Mouse (Mus musculus) urinary bladder, postnatal 36 days (tissue): ENCODE results near the gene Aplp1.
"Not testable (repeated sequence)": the region's sequence is repeated elsewhere in the genome, so short reads cannot be mapped to it uniquely, and the experiment has no call there.

Source experiments
- DNase-seq, 2 experiments: peaks; one replicate each; pipeline ENCODE4 v3.0.0; 2022; ENCODE audit warnings: low spot score in 2 of 2, mixed read lengths in 1 of 2

The Aplp1 gene

DNA sequence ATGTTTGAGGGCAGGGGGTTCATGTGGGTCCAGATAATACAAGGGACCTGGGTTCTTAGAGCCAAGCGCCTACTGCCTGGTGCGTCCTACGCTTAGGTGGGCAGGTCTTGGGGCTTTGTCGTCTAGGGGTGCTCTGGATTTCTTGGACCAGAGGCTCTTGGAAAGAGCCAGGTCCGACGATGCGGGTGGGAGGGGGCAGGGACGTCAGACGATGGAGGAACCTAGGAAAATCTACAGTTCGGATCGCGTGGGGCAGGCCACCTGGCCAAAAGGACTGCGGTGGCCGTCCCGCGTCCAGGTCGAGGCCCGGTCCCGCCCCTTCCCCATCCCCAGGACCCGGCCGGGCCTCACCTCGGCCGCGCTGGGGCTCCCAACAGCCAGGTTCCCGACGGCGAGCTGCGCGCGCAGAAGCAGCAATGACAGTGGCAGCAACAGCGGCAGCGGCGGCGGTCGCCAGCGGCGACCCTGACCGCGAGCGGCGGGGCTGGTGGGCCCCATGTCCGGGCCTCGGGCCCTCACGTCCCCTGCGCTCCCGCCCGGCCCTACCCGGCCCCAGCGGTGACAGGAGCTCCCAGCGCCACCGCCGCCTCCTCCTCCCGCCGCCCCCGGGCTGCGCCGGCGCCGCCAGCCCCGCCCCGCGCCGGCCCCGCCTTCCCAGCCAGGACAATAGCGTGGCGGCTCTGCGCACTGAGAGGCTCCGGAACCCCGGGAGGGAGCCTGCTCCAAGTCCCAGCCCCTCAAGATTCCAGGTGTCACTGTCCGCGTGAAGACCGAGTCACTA is at the start of gene Aplp1:
Gene Aplp1 (minus strand): TSS at position 565 of the 781 bp plus-strand sequence.
- DNase-seq, result peak; percentile 20 to 26

DNA sequence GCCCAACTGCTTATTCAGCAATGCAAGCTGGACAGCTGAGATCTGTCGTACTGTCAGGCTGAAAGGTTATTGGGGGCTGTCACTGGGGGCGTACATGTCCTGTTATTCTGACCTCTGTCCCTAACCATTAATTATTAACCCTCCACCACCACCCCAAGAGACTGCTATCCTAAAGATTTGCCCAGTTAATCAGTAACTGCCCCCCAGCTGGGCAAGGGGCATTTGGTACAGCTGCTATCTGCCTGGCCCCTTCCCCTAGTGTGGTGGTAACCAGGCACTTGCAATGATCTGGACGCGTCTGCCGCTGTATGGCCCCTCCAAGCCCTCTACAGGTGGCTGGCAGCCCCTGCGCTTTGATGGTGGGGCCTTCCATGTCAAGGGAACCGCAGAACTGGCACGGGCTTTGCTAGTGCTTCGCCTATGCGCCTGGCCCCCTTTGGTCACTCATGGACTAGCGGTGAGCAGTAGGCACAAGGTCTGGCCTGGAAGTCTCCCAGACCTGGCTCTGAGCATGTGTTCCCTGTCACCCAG is 48.1 kb upstream of the Aplp1 start, which contains the start of gene Prodh2:
Gene Prodh2 (plus strand): TSS at position 222 of the 531 bp plus-strand sequence.
- no peak for DNase-seq

DNA sequence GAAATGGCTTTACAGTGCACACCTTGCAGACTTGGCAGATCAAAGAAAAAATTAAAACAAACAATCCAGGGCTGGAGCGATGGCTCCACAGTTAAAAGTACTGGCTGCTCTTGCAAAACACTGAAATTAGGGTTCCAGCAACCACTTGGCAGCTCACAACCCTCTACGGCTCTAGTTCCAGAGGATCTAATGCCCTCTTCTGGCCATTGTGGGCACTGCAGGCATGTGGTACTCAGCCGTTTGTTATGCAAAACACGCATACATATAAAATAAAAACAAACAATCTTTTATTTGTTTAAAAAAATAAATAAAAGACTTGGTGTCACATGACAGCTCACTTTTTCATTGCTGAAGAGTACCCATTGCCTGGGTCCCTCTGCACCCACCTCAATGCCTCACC is 47.4 kb upstream of the Aplp1 start:
- DNase-seq, result peak; percentile 48 to 76

DNA sequence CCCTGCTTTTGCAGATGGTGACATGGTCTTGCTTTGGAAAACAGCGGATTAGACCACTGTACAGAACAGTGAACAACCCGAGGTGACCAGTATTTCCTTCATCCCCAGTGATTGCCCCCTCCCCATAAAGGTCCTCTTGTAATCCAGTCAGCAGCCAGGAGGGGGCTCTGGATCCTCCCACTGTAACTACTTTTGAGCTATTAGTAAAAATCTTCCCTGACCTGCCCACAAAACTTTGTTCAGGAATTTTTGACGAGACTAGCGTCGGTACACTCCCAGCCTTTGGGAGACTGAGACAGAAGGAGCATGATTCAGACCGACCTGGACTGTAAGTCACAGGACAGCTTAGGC is 45.6 kb upstream of the Aplp1 start:
- DNase-seq, result no peak

DNA sequence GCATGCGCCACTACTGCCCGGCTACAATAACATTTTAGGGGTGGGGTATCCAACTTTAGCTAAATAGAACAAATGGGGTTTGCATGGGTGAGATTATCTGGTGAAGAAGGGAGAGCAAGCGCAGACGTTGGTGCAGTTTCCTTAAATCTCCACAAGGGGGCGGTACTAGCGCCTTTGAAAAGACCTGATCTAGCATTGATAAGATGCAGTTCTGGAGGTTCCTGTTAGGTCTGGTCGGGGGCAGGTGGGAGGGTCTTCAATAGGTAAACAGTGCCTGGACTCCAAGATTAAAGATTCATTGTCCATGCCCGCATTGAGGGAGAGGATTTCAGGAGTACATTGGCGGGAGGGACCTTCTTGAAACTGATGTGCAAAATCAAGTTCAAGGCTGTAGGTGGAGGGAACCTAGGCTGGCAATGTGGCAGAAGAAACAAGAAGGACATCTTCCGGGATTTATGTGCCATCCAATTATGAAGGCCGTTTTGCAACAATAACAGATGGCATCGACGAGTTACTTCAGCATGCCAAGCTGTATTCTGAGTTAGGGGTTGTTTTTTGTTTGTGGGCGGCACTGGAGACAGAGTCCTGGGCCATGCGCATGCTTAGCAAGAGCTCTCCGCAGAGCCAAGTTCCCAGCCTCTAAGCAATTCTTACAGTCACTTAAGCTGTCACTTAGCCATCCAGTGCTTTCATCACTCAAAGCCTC is 45.1 kb upstream of the Aplp1 start:
- DNase-seq, result peak in 1 of 2 experiments; percentile 12

DNA sequence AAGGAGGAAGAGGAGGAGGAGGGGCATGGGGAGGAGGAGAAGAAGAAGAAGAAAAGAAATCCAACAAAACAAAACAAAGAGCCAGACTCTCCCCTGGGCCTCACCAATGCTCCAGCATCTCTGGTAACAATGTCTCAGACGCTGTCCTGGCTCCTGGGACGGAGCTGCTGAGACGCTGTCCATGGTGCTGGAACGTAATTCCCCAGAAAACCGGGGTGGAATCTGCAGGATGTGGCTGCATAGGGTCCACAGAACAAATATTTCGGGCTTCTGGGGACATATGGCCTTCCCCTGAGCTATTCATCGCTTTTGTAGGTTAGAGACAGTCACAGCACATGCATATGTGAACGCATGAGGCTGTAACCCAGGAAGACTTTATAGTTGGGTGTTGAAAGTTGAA is 38.9 kb upstream of the Aplp1 start:
- DNase-seq, result no peak

DNA sequence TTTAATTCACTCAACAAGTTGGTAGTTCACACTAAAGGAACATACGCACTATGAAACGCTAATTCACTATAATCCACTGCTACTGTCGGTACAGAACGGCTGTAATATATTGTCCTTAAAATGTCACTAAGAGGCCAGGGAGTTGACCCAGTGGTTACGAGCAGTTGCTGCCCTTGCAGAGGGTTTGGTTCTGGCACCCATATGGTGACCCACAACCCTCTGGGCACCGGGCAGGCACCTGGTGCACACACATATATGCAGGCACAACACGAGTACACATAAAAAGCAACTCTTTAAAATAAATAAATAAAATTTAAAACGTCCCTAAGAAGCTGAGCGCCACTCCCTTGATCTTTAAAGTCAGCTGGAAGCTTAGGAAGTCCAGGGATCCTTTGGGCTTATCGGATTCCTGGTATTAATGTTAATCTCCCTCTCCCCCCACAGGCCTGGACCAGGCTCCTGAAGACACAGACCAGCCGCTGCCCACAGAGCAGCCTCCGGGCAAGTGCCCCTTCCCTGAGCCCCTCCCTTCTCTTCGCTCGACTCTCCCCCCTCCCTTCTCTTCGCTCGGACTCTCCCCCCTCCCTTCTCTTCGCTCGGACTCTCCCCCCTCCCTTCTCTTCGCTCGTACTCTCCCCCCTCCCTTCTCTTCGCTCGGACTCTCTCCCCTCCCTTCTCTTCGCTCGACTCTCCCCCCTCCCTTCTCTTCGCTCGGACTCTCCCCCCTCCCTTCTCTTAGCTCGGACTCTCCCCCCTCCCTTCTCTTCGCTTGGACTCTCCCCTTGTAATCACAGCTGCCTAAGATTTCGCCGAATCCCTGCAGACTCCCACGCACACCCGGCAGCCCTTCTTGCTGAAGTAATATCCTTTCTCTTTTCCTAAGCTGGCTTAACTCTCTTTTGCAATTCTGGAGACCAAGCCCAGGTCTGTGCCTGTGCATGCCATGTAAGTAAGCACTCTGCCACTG is 32.4 kb upstream of the Aplp1 start:
- DNase-seq, result no peak

DNA sequence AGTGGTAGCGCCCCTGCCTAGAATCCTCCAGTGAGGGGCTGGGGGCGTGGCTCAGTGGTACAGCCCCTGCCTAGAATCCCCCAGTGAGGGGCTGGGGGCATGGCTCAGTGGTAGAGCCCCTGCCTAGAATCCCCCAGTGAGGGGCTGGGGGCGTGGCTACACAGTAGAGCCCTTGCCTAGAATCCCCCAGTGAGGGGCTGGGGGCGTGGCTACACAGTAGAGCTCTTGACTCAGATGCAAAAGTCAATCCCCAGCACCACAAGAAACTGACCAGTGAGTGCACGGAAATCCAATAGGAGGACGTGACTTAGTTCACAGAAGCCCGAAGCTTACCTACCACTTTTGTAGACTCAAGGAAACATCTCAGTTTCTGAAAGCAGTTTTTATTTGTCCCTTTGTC is 30.8 kb upstream of the Aplp1 start:
- not testable (repeated sequence) for DNase-seq

DNA sequence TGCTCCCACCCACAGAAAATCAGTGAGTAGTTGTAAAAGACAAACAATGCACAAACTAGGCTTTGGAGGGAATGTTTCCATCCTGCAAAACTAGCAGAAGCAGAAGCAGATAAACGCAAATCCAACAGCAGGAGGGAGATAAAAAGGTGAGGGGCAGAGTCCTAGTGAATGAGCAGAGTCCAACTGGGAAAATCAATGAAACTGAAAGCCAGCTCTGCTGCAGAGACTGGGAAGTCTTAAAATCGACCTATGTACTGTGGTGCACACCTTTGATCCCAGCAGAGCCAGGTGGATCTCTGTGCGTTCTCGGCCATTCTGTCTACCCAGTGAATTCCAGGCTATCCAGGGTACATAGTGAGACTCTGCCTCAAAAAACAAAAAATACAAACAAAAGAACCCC is 29.7 kb upstream of the Aplp1 start:
- DNase-seq, result no peak

DNA sequence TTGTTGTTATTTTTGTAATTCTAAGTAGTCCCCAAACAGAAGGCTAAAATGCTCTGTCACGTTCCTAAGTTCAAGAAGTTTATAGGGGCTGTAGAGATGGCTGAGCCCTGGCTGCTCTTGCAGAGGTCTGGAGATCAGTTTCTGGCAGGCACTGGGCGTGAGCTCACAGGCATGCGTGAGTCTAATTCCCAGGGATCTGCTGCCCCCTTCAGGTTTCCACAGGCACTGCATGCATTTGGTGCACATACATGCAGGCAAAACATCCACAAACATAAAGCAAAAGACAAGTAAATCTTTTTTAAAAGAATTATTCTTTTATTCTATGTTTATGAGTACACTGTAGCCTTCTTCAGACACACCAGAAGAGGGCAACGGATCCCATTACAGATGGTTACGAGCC is 27.1 kb upstream of the Aplp1 start:
- no peak for DNase-seq

DNA sequence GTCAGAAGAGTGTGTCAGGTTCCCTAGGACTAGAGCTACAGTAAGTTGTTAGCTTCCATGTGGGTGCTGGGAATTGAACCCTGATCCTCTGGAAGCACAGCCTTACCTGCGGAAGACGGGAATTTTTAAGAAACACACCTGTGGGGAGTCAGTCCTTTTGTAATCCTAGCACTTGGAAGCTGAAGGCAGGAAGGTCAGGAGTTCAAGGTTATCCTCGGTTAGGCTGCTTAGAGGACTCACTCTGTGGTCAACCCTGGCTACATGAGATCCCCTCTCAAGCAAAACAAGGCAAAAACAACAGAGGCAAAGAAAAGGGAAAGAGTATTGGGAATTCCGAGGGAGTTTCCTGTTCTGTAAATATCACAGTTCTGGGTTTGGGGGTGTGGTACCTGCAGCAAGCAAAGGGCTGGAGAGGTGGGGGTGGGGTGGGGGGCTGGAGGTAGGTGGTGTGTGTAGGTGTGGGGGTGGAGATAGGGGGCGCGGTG is 19.5 kb upstream of the Aplp1 start:
- DNase-seq, result no peak

DNA sequence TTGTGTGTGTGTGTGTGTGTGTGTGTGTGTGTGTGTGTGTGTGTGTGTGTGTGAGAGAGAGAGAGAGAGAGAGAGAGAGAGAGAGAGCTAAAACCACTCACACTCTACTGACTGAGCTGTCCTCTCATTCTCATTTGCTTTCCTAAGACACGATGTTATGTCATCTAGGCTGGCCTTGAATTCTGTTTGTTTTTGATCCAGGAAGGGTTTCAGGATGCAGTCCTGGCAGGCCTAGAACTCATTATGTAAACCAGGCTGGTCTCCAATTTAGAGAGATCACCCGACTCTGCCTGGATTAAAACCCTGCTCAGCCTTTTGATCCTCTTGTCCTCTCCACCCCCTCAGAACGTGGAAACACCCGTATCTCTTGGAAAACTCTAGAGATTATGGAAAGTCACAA is 18.7 kb upstream of the Aplp1 start:
- no peak for DNase-seq

DNA sequence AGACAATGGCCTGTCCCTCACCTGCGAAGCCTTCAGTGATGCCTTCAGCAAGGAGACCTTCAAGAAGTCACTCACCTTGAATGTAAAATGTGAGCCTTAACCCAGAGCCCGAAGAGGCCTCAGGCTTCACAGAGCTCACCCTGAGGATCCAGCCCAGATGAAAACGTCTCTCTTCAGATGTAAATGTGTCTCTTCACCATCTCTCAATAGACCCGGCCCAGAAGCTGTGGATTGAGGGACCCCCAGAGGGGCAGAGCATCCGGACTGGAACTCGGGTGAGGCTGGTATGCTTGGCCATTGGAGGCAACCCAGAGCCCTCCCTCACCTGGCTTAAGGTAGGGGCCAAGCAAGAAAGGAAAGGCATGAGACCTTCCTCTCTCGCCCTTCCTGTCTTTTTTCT is 18.2 kb upstream of the Aplp1 start:
- DNase-seq, result no peak

DNA sequence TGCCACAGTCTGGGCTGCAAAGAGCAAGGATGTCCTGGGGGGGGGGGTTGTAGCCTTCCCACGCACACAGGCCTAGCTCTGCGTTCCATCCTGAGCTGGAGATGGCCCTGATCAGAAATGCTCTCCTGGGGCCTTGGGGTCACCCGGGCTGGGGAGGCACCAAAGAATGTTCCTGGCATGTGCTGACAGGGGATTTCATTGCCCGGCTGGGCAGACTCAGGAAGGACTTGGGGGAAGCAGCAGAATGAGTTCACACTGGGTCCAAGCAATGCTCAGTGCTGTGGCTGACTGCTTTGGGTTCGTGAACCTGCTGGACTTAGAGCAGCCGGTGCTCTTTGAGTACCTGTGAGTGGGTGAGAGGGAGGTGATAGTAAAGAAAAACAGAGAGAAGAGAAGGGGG is 14.1 kb upstream of the Aplp1 start:
- no peak for DNase-seq

DNA sequence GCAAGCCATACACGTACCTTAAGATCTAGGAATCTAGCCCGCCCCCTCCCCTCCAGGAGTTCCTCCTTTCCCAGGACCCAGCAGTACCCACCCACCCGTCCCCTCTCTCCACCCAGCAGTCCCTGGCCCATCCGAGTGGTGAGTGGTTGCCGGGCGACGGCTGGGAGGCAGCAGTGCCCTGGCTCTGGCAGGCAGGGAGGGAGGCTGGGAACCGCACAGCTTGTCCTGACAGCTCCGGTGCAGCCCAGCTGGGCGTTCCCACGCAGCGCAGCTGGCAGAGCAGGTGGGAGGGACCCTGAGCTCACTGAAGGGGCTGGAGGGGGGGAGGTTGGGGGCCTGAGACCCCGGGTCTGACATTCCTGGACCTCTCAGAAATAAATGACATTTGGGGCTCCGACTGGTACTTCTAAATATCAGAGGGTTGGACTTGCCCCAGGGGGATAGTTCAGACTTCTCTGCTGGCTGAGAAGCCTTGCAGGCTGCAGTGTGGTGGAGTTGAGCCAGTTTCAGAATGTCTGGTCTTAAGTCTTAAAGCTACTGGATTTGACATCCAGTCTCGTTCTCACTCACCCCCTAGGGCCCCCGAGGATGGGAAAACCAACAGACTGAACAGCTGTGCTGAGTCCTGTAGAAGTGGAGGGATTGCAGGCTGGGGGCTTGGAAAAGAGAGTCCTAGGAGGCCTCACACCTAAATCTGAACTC is 12.4 kb upstream of the Aplp1 start, which contains the start of the genes Kirrel2 and Nphs1:
Gene Kirrel2 (minus strand): TSS at position 62 of the 702 bp plus-strand sequence.
Gene Nphs1 (plus strand): TSS at position 687 of the 702 bp plus-strand sequence.
- no peak for DNase-seq

DNA sequence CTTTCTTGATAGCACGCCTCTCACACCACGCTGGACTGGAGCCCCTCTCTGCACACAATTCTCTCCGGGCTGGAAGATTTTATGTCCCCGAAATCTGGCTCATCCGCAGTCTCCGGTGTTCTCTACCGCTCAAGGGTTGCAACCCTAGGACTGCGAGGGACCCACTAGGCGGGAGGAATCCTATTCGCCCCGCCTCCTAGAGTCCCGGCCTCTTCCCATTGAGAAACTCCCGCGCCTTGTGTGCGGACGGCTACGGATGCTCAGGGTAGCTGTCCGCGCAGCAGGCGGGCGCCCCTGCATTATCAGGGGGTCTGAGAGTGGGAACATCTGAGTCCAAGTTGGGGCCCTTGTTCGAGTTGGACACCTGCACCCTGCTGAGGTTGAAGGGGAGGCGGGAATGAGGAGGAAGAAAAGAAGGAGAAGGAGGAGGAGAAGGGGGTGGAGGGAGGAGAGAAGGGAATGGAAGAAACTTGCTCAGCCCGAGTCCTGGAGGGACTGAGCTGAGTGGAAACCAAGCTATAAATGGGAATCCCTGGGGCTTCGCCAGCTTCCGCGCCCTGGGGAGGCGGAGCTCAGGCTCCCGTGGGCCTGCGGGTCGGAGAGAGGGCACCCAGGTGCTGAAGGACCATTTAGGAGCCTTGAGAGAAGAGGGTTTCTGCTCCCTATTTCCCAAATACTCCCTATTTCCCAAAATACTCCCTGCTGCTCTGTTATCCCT is 11.7 kb upstream of the Aplp1 start:
- no peak for DNase-seq

DNA sequence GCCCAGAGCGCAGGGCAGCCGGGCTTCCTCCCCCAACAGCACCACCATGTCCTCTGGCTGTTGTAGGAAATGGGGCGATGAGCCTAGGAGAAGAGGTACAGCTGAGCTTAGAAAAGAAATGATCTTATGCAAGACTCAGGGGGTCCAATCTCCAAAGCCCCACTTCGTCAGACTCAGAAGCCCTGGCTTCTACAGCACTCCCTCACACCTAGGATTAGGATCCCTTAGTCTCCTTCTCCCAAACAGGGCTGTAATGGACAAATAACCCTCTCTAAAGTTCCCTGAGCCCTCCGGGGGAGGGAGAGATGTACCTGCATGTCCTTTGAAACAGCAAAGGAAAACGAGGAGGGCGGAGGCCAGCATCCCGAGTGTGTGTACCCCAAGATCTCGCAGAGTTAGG is 11.2 kb upstream of the Aplp1 start:
- no peak for DNase-seq

DNA sequence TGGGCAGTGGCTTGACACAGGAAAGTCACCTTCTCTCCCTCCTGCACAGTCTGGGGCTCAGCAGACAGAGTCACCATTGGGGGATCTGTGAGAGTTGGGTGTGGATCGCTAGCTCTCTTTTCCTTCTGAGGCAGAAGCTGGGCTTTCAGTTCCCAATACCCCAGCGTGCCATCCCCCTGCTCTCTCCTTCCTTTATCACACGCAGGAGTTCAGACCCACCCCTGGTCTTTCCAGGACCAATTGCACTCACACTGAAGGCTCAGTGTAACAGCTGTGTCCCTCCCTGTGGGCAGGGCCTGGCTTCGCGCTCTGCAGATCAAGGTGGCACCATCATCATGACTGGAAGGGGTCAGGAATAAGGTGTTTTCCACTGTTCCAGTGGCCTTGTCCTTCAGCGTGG is 8.9 kb upstream of the Aplp1 start:
- DNase-seq, result no peak

DNA sequence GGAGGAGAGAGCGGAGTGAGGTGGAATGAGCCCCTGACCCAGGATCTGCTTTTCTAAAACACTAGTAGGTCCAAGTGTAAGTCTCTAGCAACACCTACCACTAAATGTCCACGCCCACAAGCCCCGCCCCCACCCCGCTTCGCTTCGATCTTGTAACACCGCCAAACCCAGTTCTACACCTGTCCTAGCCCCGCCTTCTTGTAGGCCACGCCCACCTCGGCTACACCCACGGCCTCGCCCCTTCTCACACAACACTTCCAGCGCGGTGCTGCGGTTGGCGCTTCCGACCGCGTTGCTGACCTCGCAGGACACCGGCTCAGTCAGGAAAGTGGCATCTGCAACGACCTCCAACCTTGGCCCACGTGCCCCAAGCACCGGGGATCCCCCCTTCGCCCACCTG is 8.4 kb upstream of the Aplp1 start:
- DNase-seq, result peak in 1 of 2 experiments; percentile 27

DNA sequence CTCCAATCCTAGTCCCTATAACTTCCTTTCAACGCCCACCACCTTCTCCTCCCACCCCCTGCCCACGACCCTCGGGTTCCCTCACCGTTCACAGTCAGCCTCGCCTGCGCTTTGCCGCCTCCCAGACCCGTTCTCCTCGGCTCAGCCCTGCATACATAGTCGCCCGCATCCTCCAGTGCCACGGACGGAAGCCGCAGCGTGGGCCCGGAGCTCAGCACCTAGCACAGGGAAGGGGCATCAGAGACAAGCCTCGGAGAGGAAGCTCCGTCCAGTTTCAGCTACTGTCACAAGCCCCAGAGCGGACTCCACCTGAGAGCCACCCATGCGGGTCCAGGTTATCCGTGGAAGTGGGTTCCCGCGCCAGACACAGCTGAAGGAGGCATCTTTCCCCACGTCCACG is 8.0 kb upstream of the Aplp1 start:
- no peak for DNase-seq
